Mouse (Mus musculus) kidney, embryonic 15.5 days (tissue): Measurements from ENCODE around the gene Plxdc1. TPM values are rescaled to one million over a fixed set of nuclear protein-coding genes. Genes with fewer than 3 reads are reported as not detected.
A peak's percentile ranks its signal among the peaks of the same experiment; 100 is the strongest.

ENCODE experiments used
- ATAC-seq: fragments of 200-750 bp; cut with Nextera tagmentation; replicated peaks from 2 replicates; pipeline ENCODE4 v1.8.0; 2017; ENCODE audit warnings: moderate TSS enrichment; ENCODE audit not compliant: low FRiP score
- H3K27ac ChIP-seq: fragments of 300-500 bp; sonication (generic); 2 replicates; pipeline ENCODE4 v1.5.1; 2015; ENCODE audit warnings: mild to moderate bottlenecking, inconsistent platforms
- H3K27me3 ChIP-seq: fragments of 300-500 bp; sonication (generic); 2 replicates; pipeline ENCODE4 v1.6.1; 2015; ENCODE audit warnings: inconsistent platforms
- H3K36me3 ChIP-seq: fragments of 300-500 bp; sonication (generic); 2 replicates; pipeline ENCODE4 v1.6.1; 2015; ENCODE audit warnings: inconsistent platforms
- H3K4me1 ChIP-seq: fragments of 300-500 bp; sonication (generic); 2 replicates; pipeline ENCODE4 v1.6.1; 2015; ENCODE audit warnings: inconsistent platforms
- H3K4me2 ChIP-seq: fragments of 300-500 bp; sonication (generic); 2 replicates; pipeline ENCODE4 v1.6.1; 2015; ENCODE audit warnings: moderate library complexity, mild to moderate bottlenecking, inconsistent platforms
- H3K4me3 ChIP-seq: fragments of 300-500 bp; sonication (generic); replicated peaks from 2 replicates; pipeline ENCODE4 v1.5.1; 2015; ENCODE audit warnings: mild to moderate bottlenecking, inconsistent platforms
- H3K9ac ChIP-seq: fragments of 300-500 bp; sonication (generic); 2 replicates; pipeline ENCODE4 v1.6.1; 2015; ENCODE audit warnings: mild to moderate bottlenecking, inconsistent platforms
- H3K9me3 ChIP-seq: fragments of 300-500 bp; sonication (generic); replicated peaks from 2 replicates; pipeline ENCODE4 v1.6.1; 2016; ENCODE audit warnings: inconsistent platforms
- WGBS: fragments of 180-500 bp; shearing (Covaris S2); methylation state at CpG from one replicate; pipeline ENCODE4 v1.1.7; 2015; ENCODE audit warnings: mixed read lengths; 5-methylcytosine and 5-hydroxymethylcytosine counted together
- polyA plus RNA-seq: library from polyadenylated mRNA; unstranded; fragments of >200 nt; fragmentation: Nextera tagmentation; extraction: Ambion mirVana; gene quantifications from 2 replicates; pipeline ENCODE4 v1.2.1, GENCODE M21; 2015

Plxdc1 gene
- polyA plus RNA-seq, 1 experiment from 2014 or later = 2.0 TPM

- 62% methylated on average over 9 of the region's 9 CpGs for WGBS
- no peaks in the 10 kb centered on the region for H3K27me3 ChIP-seq
- no peak overlapping the region for H3K27ac ChIP-seq
- no peak for ATAC-seq
- H3K9ac ChIP-seq = no peak overlapping the region
- no peak overlapping the region for H3K4me2 ChIP-seq
- H3K4me3 ChIP-seq = no peak overlapping the region
- H3K4me1 ChIP-seq = peaks cover 6% of the 10 kb centered on the region; the same call in 1 of the 2 replicates
- H3K36me3 ChIP-seq = peaks cover 89% of the 10 kb centered on the region
- no peaks in the 10 kb centered on the region for H3K9me3 ChIP-seq
Observed at GRCm38 (mm10) chr11:98011716-98012115, 25.5 kb upstream of the Plxdc1 start.

- ATAC-seq = no peak
- Histone ChIP-seq H3K4me2 (no peak overlapping the region), H3K27ac (no peak overlapping the region), H3K9me3 (no peaks in the 10 kb centered on the region), H3K36me3 (peaks cover 84% of the 10 kb centered on the region), H3K4me3 (no peak overlapping the region), H3K9ac (no peak overlapping the region), H3K4me1 (peaks cover 18% of the 10 kb centered on the region), H3K27me3 (no peaks in the 10 kb centered on the region)
- 81% methylated on average over 11 of the region's 11 CpGs for WGBS
Observed at GRCm38 (mm10) chr11:98008087-98008486, 21.8 kb upstream of the Plxdc1 start.

GRCm38 (mm10) chr11:98005686-98006085 lies 19.4 kb upstream of the Plxdc1 start:
- no peaks in the 10 kb centered on the region for H3K9me3 ChIP-seq
- H3K4me2 ChIP-seq = no peak overlapping the region
- 84% methylated on average over 10 of the region's 10 CpGs for WGBS
- H3K27ac ChIP-seq = no peak overlapping the region
- H3K4me1 ChIP-seq = peaks cover 31% of the 10 kb centered on the region
- H3K36me3 ChIP-seq = peaks cover 70% of the 10 kb centered on the region
- no peak overlapping the region for H3K4me3 ChIP-seq
- H3K27me3 ChIP-seq = peaks cover 11% of the 10 kb centered on the region
- no peak for ATAC-seq
- no peak overlapping the region for H3K9ac ChIP-seq

- no peak overlapping the region for H3K9ac ChIP-seq
- no peaks in the 10 kb centered on the region for H3K9me3 ChIP-seq
- H3K4me3 ChIP-seq = no peak overlapping the region
- H3K36me3 ChIP-seq = peaks cover 64% of the 10 kb centered on the region
- H3K4me1 ChIP-seq = peaks cover 37% of the 10 kb centered on the region
- H3K27me3 ChIP-seq = peaks cover 16% of the 10 kb centered on the region
- WGBS = 53% methylated on average over 13 of the region's 13 CpGs
- no peak overlapping the region for H3K4me2 ChIP-seq
- H3K27ac ChIP-seq = no peak overlapping the region
- ATAC-seq = no peak
Observed at GRCm38 (mm10) chr11:98005076-98005475, 18.8 kb upstream of the Plxdc1 start.

- Histone ChIP-seq H3K27ac (peak overlapping the region; percentile 51; the same call in 1 of the 2 replicates), H3K9ac (no peak overlapping the region), H3K4me1 (peaks cover 46% of the 10 kb centered on the region), H3K4me3 (no peak overlapping the region), H3K27me3 (peaks cover 21% of the 10 kb centered on the region), H3K9me3 (no peaks in the 10 kb centered on the region), H3K4me2 (no peak overlapping the region), H3K36me3 (peaks cover 55% of the 10 kb centered on the region)
- WGBS = 71% methylated on average over 8 of the region's 8 CpGs
- no peak for ATAC-seq
Observed at GRCm38 (mm10) chr11:98004161-98004560, 17.9 kb upstream of the Plxdc1 start.

GRCm38 (mm10) chr11:98003171-98003671 lies 17.0 kb upstream of the Plxdc1 start:
- no peak overlapping the region for H3K9ac ChIP-seq
- 0 out of 2 replicates have a peak overlapping the region, but pooled peaks have one; percentile 28 for H3K4me2 ChIP-seq
- H3K36me3 ChIP-seq = peaks cover 45% of the 10 kb centered on the region
- H3K9me3 ChIP-seq = no peaks in the 10 kb centered on the region
- WGBS = 45% methylated on average over 17 of the region's 17 CpGs
- no peak overlapping the region for H3K4me3 ChIP-seq
- H3K4me1 ChIP-seq = peaks cover 48% of the 10 kb centered on the region
- 0 out of 2 replicates have a peak, but pooled peaks have one; percentile 30 for ATAC-seq
- H3K27ac ChIP-seq = 0 out of 2 replicates have a peak overlapping the region, but pooled peaks have one; percentile 32
- peaks cover 21% of the 10 kb centered on the region for H3K27me3 ChIP-seq

- ATAC-seq = no peak
- Histone ChIP-seq H3K4me1 (peaks cover 48% of the 10 kb centered on the region), H3K9me3 (no peaks in the 10 kb centered on the region), H3K27me3 (peaks cover 21% of the 10 kb centered on the region), H3K36me3 (peaks cover 39% of the 10 kb centered on the region), H3K9ac (no peak overlapping the region), H3K4me3 (0 out of 2 replicates have a peak overlapping the region, but pooled peaks have one; percentile 7), H3K27ac (0 out of 2 replicates have a peak overlapping the region, but pooled peaks have one; percentile 32), H3K4me2 (peak overlapping the region; percentile 28; the same call in 1 of the 2 replicates)
- WGBS = 21% methylated on average over 12 of the region's 12 CpGs
Observed at GRCm38 (mm10) chr11:98002627-98003026, 16.4 kb upstream of the Plxdc1 start.

GRCm38 (mm10) chr11:98001986-98002385 lies 15.7 kb upstream of the Plxdc1 start:
- Histone ChIP-seq H3K9me3 (no peaks in the 10 kb centered on the region), H3K27ac (no peak overlapping the region), H3K36me3 (peaks cover 33% of the 10 kb centered on the region), H3K4me3 (no peak overlapping the region), H3K9ac (no peak overlapping the region), H3K4me1 (peaks cover 48% of the 10 kb centered on the region), H3K27me3 (peaks cover 21% of the 10 kb centered on the region), H3K4me2 (no peak overlapping the region)
- WGBS = 63% methylated on average over 6 of the region's 6 CpGs
- no peak for ATAC-seq

GRCm38 (mm10) chr11:98001351-98001824 lies 15.1 kb upstream of the Plxdc1 start:
- Histone ChIP-seq H3K4me3 (no peak overlapping the region), H3K27me3 (peaks cover 21% of the 10 kb centered on the region), H3K27ac (no peak overlapping the region), H3K4me2 (no peak overlapping the region), H3K9me3 (no peaks in the 10 kb centered on the region), H3K36me3 (peaks cover 29% of the 10 kb centered on the region), H3K4me1 (peaks cover 48% of the 10 kb centered on the region), H3K9ac (no peak overlapping the region)
- 30% methylated on average over 11 of the region's 11 CpGs for WGBS
- ATAC-seq = no peak

GRCm38 (mm10) chr11:98000378-98001140 lies 14.3 kb upstream of the Plxdc1 start:
- peaks cover 21% of the 10 kb centered on the region for H3K27me3 ChIP-seq
- no peak for ATAC-seq
- no peak overlapping the region for H3K4me3 ChIP-seq
- 19% methylated on average over 7 of the region's 7 CpGs for WGBS
- H3K36me3 ChIP-seq = peaks cover 20% of the 10 kb centered on the region
- no peak overlapping the region for H3K27ac ChIP-seq
- no peaks in the 10 kb centered on the region for H3K9me3 ChIP-seq
- no peak overlapping the region for H3K4me2 ChIP-seq
- no peak overlapping the region for H3K9ac ChIP-seq
- H3K4me1 ChIP-seq = peaks cover 53% of the 10 kb centered on the region

- Histone ChIP-seq H3K27me3 (peaks cover 21% of the 10 kb centered on the region), H3K36me3 (peaks cover 12% of the 10 kb centered on the region), H3K9ac (no peak overlapping the region), H3K27ac (no peak overlapping the region), H3K4me2 (no peak overlapping the region), H3K4me1 (peaks cover 61% of the 10 kb centered on the region), H3K9me3 (no peaks in the 10 kb centered on the region), H3K4me3 (no peak overlapping the region)
- no peak for ATAC-seq
- 36% methylated on average over 5 of the region's 5 CpGs for WGBS
Observed at GRCm38 (mm10) chr11:97999748-98000147, 13.5 kb upstream of the Plxdc1 start.

GRCm38 (mm10) chr11:97998898-97999608 lies 12.8 kb upstream of the Plxdc1 start:
- Histone ChIP-seq H3K36me3 (peaks cover 5% of the 10 kb centered on the region), H3K9ac (no peak overlapping the region), H3K4me2 (no peak overlapping the region), H3K27me3 (peaks cover 21% of the 10 kb centered on the region), H3K27ac (no peak overlapping the region), H3K9me3 (no peaks in the 10 kb centered on the region), H3K4me3 (no peak overlapping the region), H3K4me1 (peaks cover 64% of the 10 kb centered on the region)
- 55% methylated on average over 7 of the region's 7 CpGs for WGBS
- no peak for ATAC-seq
